Mouse (Mus musculus) forebrain, embryonic 16.5 days (tissue): ENCODE measurements around the gene Kctd15. TPM values are rescaled to one million over a fixed set of nuclear protein-coding genes. Genes with fewer than 3 reads are reported as not detected.

ENCODE experiments used
- ATAC-seq: fragments of 200-750 bp; cut with Nextera tagmentation; 2 replicates; pipeline ENCODE4 v1.8.0; 2017; ENCODE audit warnings: mild to moderate bottlenecking, moderate library complexity
- H3K27ac ChIP-seq: fragments of 300-500 bp; sonication (generic); 2 replicates; pipeline ENCODE4 v1.5.1; 2014; ENCODE audit warnings: low read length, control low read depth
- H3K27me3 ChIP-seq: fragments of 300-500 bp; sonication (generic); replicated peaks from 2 replicates; pipeline ENCODE4 v1.6.1; 2014; ENCODE audit warnings: low read length; ENCODE audit not compliant: control insufficient read depth, insufficient read depth
- H3K36me3 ChIP-seq: fragments of 300-500 bp; sonication (generic); 2 replicates; pipeline ENCODE4 v1.6.1; 2014; ENCODE audit not compliant: control insufficient read depth, insufficient read depth
- H3K4me1 ChIP-seq: fragments of 300-500 bp; sonication (generic); replicated peaks from 2 replicates; pipeline ENCODE4 v1.6.1; 2014; ENCODE audit warnings: low read length; ENCODE audit not compliant: control insufficient read depth, insufficient read depth
- H3K4me2 ChIP-seq: fragments of 300-500 bp; sonication (generic); 2 replicates; pipeline ENCODE4 v1.6.1; 2014; ENCODE audit warnings: mild to moderate bottlenecking, low read length, control low read depth
- H3K4me3 ChIP-seq: fragments of 300-500 bp; sonication (generic); replicated peaks from 2 replicates; pipeline ENCODE4 v1.5.1; 2014; ENCODE audit warnings: mild to moderate bottlenecking, low read length, control low read depth
- H3K9ac ChIP-seq: fragments of 300-500 bp; sonication (generic); replicated peaks from 2 replicates; pipeline ENCODE4 v1.6.1; 2014; ENCODE audit warnings: low read depth, low read length, control low read depth
- H3K9me3 ChIP-seq: fragments of 300-500 bp; sonication (generic); 2 replicates; pipeline ENCODE4 v1.6.1; 2016; ENCODE audit warnings: low read length; ENCODE audit not compliant: control insufficient read depth
- WGBS: fragments of 180-500 bp; shearing (Covaris S2); extraction: QIAGEN DNeasy Blood & Tissue Kit; methylation state at CpG from one replicate; pipeline ENCODE4 v1.1.7; 2014; 5-methylcytosine and 5-hydroxymethylcytosine counted together
- polyA plus RNA-seq: library from polyadenylated mRNA; unstranded; fragments of >200 nt; fragmentation: Nextera tagmentation; extraction: Ambion mirVana; gene quantifications from 2 replicates; pipeline ENCODE4 v1.2.1, GENCODE M21; 2015

Gene Kctd15
- polyA plus RNA-seq, 1 experiment from 2014 or later: 25.2 TPM

GRCm38 (mm10) chr7:34616275-34616674 is 40.3 kb downstream of the Kctd15 start:
- H3K4me1 ChIP-seq: no peaks in the 10 kb centered on the region
- no peaks in the 10 kb centered on the region for H3K27me3 ChIP-seq
- no peak overlapping the region for H3K27ac ChIP-seq
- no peak overlapping the region for H3K9ac ChIP-seq
- no peak for ATAC-seq
- H3K36me3 ChIP-seq: no peaks in the 10 kb centered on the region
- no peak overlapping the region for H3K4me2 ChIP-seq
- H3K4me3 ChIP-seq: no peak overlapping the region
- 95% methylated on average over 2 of the region's 2 CpGs for WGBS
- no peaks in the 10 kb centered on the region for H3K9me3 ChIP-seq

GRCm38 (mm10) chr7:34610445-34610844 is 46.1 kb downstream of the Kctd15 start:
- Histone ChIP-seq H3K9me3 (no peaks in the 10 kb centered on the region), H3K27ac (no peak overlapping the region), H3K4me2 (no peak overlapping the region), H3K27me3 (no peaks in the 10 kb centered on the region), H3K4me1 (peaks cover 15% of the 10 kb centered on the region), H3K9ac (no peak overlapping the region), H3K36me3 (no peaks in the 10 kb centered on the region), H3K4me3 (no peak overlapping the region)
- 64% methylated on average over 6 of the region's 6 CpGs for WGBS
- ATAC-seq: no peak

DNA sequence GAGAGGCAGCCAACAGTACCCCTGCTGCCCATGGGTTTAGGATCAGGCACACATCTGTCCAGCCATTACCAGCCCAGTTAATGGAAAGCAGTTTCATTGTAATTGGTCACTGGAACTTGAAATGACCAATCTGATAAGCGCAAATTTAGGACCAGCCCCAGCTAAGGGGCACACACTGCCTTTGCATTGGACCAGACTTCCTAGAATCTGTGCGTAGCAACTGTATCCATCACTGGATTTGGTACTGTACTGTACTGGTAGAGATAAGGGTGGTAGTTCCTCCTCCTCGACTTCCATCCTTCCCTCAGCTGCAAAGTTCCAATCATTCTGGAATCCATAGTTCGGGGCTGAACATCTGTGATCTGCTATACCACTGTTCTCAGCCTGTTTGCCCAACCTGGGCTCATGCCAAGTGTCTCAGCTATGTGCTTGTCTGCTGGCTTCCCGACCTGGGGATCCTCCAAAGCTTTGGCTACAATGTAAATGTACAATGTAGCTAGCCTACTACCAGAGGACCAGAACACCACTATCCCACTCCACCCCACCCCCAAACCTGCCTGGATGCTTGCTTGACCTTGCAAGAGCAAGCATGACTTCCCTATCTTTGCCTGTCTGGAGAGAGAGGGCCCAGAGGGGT is 49.1 kb downstream of the Kctd15 start:
- Histone ChIP-seq H3K4me1 (peaks cover 15% of the 10 kb centered on the region), H3K9ac (no peak overlapping the region), H3K4me3 (no peak overlapping the region), H3K36me3 (no peaks in the 10 kb centered on the region), H3K4me2 (no peak overlapping the region), H3K27ac (peak overlapping the region; percentile 9; the same call in 1 of the 2 replicates), H3K27me3 (no peaks in the 10 kb centered on the region), H3K9me3 (no peaks in the 10 kb centered on the region)
- peak; percentile 21; the same call in 1 of the 2 replicates for ATAC-seq
- WGBS: 66% methylated on average over 5 of the region's 5 CpGs

GRCm38 (mm10) chr7:34606729-34607128 is 49.8 kb downstream of the Kctd15 start:
- Histone ChIP-seq H3K9me3 (no peaks in the 10 kb centered on the region), H3K4me2 (peak overlapping the region; percentile 25), H3K27me3 (no peaks in the 10 kb centered on the region), H3K4me3 (no peak overlapping the region), H3K9ac (no peak overlapping the region), H3K36me3 (no peaks in the 10 kb centered on the region), H3K27ac (peak overlapping the region; percentile 54), H3K4me1 (peaks cover 15% of the 10 kb centered on the region)
- ATAC-seq: peak; percentile 82
- 5% methylated on average over 11 of the region's 11 CpGs for WGBS

GRCm38 (mm10) chr7:34606051-34606450 is 50.5 kb downstream of the Kctd15 start:
- Histone ChIP-seq H3K27ac (peak overlapping the region; percentile 37), H3K4me2 (peak overlapping the region; percentile 44), H3K36me3 (no peaks in the 10 kb centered on the region), H3K9ac (peak overlapping the region; percentile 35), H3K27me3 (no peaks in the 10 kb centered on the region), H3K9me3 (no peaks in the 10 kb centered on the region), H3K4me1 (peaks cover 15% of the 10 kb centered on the region), H3K4me3 (no peak overlapping the region)
- WGBS: 14% methylated on average over 15 of the region's 15 CpGs
- peak; percentile 43; the same call in 1 of the 2 replicates for ATAC-seq

- H3K4me3 ChIP-seq: no peak overlapping the region
- no peak overlapping the region for H3K4me2 ChIP-seq
- no peak overlapping the region for H3K27ac ChIP-seq
- no peaks in the 10 kb centered on the region for H3K9me3 ChIP-seq
- WGBS: 64% methylated on average over 9 of the region's 9 CpGs
- no peak overlapping the region for H3K9ac ChIP-seq
- H3K27me3 ChIP-seq: no peaks in the 10 kb centered on the region
- H3K4me1 ChIP-seq: peaks cover 20% of the 10 kb centered on the region
- no peaks in the 10 kb centered on the region for H3K36me3 ChIP-seq
- ATAC-seq: no peak
Measured at GRCm38 (mm10) chr7:34598576-34598975, 58.0 kb downstream of the Kctd15 start.

GRCm38 (mm10) chr7:34597986-34598385 is 58.5 kb downstream of the Kctd15 start:
- no peak overlapping the region for H3K27ac ChIP-seq
- H3K4me3 ChIP-seq: no peak overlapping the region
- peaks cover 20% of the 10 kb centered on the region for H3K4me1 ChIP-seq
- H3K4me2 ChIP-seq: no peak overlapping the region
- H3K27me3 ChIP-seq: no peaks in the 10 kb centered on the region
- H3K9ac ChIP-seq: no peak overlapping the region
- 89% methylated on average over 9 of the region's 9 CpGs for WGBS
- no peak for ATAC-seq
- H3K36me3 ChIP-seq: no peaks in the 10 kb centered on the region
- H3K9me3 ChIP-seq: no peaks in the 10 kb centered on the region

DNA sequence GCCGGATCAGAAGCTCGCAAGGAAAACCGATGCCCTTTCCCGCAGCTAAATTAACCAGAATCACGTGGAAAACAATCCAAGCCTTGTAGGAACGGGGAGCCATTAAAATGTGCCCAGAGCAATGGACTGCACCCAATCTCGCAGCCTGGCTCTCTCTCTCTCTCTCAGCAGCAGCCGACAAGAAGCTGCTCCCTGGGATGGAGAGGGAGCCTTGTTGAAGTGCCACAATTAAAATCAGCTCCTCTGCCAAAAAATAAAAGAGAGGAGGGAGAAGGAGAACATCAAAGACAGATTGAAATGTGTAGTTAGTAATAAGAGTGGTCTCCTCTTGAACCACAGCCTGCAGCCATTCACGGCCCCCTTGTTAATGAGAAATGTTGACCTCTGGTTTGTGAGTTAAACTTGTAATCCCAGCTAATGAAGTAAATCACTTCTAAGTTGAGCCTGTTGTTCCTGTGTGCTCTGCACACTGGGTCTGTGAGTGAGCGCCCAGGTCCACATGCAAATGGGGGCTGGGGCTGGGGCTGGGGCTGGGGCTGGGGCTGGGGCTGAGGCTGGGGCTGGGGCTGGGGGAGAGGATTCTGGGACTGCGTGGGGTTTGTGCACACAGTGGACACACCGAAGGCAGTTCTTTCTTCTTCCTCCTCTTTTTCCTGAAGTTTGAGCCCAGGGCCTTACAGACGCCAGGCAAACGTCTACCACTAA is 59.8 kb downstream of the Kctd15 start:
- Histone ChIP-seq H3K4me1 (peaks cover 20% of the 10 kb centered on the region), H3K4me3 (no peak overlapping the region), H3K9me3 (no peaks in the 10 kb centered on the region), H3K4me2 (no peak overlapping the region), H3K36me3 (no peaks in the 10 kb centered on the region), H3K27me3 (no peaks in the 10 kb centered on the region), H3K9ac (no peak overlapping the region), H3K27ac (peak overlapping the region; percentile 10)
- peak; percentile 73 for ATAC-seq
- WGBS: 10% methylated on average over 14 of the region's 14 CpGs

- no peak overlapping the region for H3K4me3 ChIP-seq
- H3K27ac ChIP-seq: no peak overlapping the region
- H3K4me1 ChIP-seq: peaks cover 20% of the 10 kb centered on the region
- 57% methylated on average over 4 of the region's 4 CpGs for WGBS
- no peak for ATAC-seq
- H3K4me2 ChIP-seq: no peak overlapping the region
- H3K27me3 ChIP-seq: no peaks in the 10 kb centered on the region
- no peak overlapping the region for H3K9ac ChIP-seq
- no peaks in the 10 kb centered on the region for H3K36me3 ChIP-seq
- H3K9me3 ChIP-seq: no peaks in the 10 kb centered on the region
Measured at GRCm38 (mm10) chr7:34595307-34595565, 61.3 kb downstream of the Kctd15 start.
